Mouse (Mus musculus) mature B cell (primary cell): Measurements from ENCODE around the gene Gpm6a.
"Not testable (repeated sequence)": the region's sequence is repeated elsewhere in the genome, so short reads cannot be mapped to it uniquely, and the experiment has no call there.

Experiments used
- in situ Hi-C: fragments of 300-500 bp; cut with MboI; formaldehyde crosslinking; loops from 2 replicates; pipeline ENCODE4 v1.14.3; 2019

The Gpm6a gene

GRCm38 (mm10) chr8:55012228-55012627 lies 57.6 kb downstream of the Gpm6a start:
- in situ Hi-C loops = no loop called here

- in situ Hi-C loops = no loop called here
Measured at GRCm38 (mm10) chr8:55017071-55017470, 62.4 kb downstream of the Gpm6a start.

- in situ Hi-C loops = no loop called here
Measured at GRCm38 (mm10) chr8:55025851-55026660, 71.4 kb downstream of the Gpm6a start.

- in situ Hi-C loops = no loop called here
Measured at GRCm38 (mm10) chr8:55026661-55027000, 72.0 kb downstream of the Gpm6a start.

GRCm38 (mm10) chr8:55028371-55028770 lies 73.7 kb downstream of the Gpm6a start:
- in situ Hi-C loops = no loop called here

GRCm38 (mm10) chr8:55031099-55031498 lies 76.5 kb downstream of the Gpm6a start:
- in situ Hi-C loops = no loop called here

GRCm38 (mm10) chr8:55034309-55034708 lies 79.7 kb downstream of the Gpm6a start:
- in situ Hi-C loops = no loop called here

GRCm38 (mm10) chr8:55035416-55035815 lies 80.8 kb downstream of the Gpm6a start:
- in situ Hi-C loops = no loop called here

GRCm38 (mm10) chr8:55042955-55043354 lies 88.3 kb downstream of the Gpm6a start:
- in situ Hi-C loops = no loop called here

- in situ Hi-C loops = no loop called here
Measured at GRCm38 (mm10) chr8:55048396-55048795, 93.8 kb downstream of the Gpm6a start.

GRCm38 (mm10) chr8:55049979-55050378 lies 95.3 kb downstream of the Gpm6a start:
- in situ Hi-C loops = no loop called here

GRCm38 (mm10) chr8:55068811-55069210 lies 114.2 kb downstream of the Gpm6a start:
- in situ Hi-C loops = not testable (repeated sequence)

GRCm38 (mm10) chr8:55073481-55073880 lies 118.8 kb downstream of the Gpm6a start:
- in situ Hi-C loops = no loop called here

- in situ Hi-C loops = no loop called here
Measured at GRCm38 (mm10) chr8:55102195-55102594, 147.6 kb downstream of the Gpm6a start.

GRCm38 (mm10) chr8:55103065-55103464 lies 148.4 kb downstream of the Gpm6a start:
- in situ Hi-C loops = no loop called here

GRCm38 (mm10) chr8:55103891-55104481 lies 149.3 kb downstream of the Gpm6a start:
- in situ Hi-C loops = no loop called here
